Mouse (Mus musculus) myocyte (in vitro differentiated cells): Measurements from ENCODE around the gene Gtpbp10.

Experiments
- MAX ChIP-seq: IDR thresholded peaks from one replicate; pipeline ENCODE4 v1.6.1; 2011; ENCODE audit warnings: low read depth, mild to moderate bottlenecking, control low read depth
- MYOD1 ChIP-seq, 3 experiments: IDR thresholded peaks; one replicate each; pipeline ENCODE4 v1.6.1; 2011; ENCODE audit warnings: control low read depth in 2 of 3, low read depth in 2 of 3, mild to moderate bottlenecking in 2 of 3, moderate library complexity in 1 of 3; ENCODE audit not compliant: insufficient read length in 2 of 3, control insufficient read depth in 1 of 3
- POLR2A ChIP-seq: IDR thresholded peaks from one replicate; pipeline ENCODE4 v1.6.1; 2011; ENCODE audit warnings: low read depth, mild to moderate bottlenecking, control low read depth, moderate library complexity; ENCODE audit not compliant: insufficient read length
- TCF12 ChIP-seq: IDR thresholded peaks from one replicate; pipeline ENCODE4 v1.6.1; 2011; ENCODE audit warnings: mild to moderate bottlenecking, control low read depth; ENCODE audit not compliant: poor library complexity, insufficient read depth, severe bottlenecking
- USF1 ChIP-seq: IDR thresholded peaks from one replicate; pipeline ENCODE4 v1.6.1; 2011; ENCODE audit warnings: low read depth, mild to moderate bottlenecking, control low read depth, moderate library complexity

GRCm38 (mm10) chr5:5559079-5559740 lies at the start of gene Gtpbp10:
- peak; percentile 82 for TF ChIP-seq POLR2A
- peak in 1 of 3 experiments; percentile 46 for TF ChIP-seq MYOD1 (IDR thresholded peaks at IDR 0.05; ENCODE audit: control insufficient read depth in 1 of 3, insufficient read length in 2 of 3, low read depth in 2 of 3)
- no peak for TF ChIP-seq TCF12
- no peak for TF ChIP-seq USF1
- no peak for TF ChIP-seq MAX
